Mouse (Mus musculus) effector memory CD4-positive, alpha-beta T cell, adult 7 months (primary cell): ENCODE results near the gene Mesd. TPM values are rescaled to one million over a fixed set of nuclear protein-coding genes. Genes with fewer than 3 reads are reported as not detected.

Experiments used
- polyA plus RNA-seq: library from polyadenylated mRNA; unstranded; fragments of 100-300 nt; shearing (Covaris generic); gene quantifications from one replicate; pipeline ENCODE4 v1.2.1, GENCODE M21; 2017

Gene Mesd
- 30.6 TPM for polyA plus RNA-seq

DNA sequence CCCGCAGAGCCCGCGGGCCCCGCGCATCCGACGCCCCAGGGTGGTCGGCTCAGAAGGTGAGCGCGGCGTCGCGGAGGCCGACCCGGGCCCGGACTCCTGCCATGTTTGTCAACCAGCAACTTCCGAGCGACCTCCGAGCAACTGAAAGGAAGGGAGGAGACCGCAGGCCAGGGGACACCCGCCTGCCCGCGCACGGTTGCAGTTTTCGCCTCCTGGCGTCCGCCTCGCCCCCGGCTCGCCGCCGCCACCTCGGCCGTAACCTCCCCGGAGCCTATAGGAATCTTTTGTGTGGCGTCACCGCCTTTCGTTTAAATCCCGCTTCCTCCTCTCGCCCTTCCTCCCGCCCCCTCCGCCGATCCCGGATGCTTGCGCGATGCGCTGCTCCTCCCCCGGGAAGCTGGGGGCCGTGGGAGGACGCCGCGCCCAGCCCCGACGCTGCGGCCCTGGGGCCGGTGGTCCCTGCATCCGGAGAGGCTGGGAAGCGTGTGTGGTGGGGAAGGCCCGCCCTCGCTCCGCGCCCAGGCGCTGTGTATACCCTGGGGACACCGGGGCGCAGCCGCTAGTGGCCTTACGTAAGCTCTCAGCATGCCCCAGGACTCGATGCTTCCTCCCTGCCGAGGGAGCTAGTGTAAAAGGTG, at the start of gene Mesd, which contains the start of gene Tlnrd1:
Gene Mesd (plus strand): TSS at position 446 of the 638 bp plus-strand sequence.
Gene Tlnrd1 (minus strand): TSS at position 285 of the 638 bp plus-strand sequence.

Other genes with a start within 250 kb of the Mesd start
- gene Il16, start 138.7 kb upstream of the Mesd start, polyA plus RNA-seq: 344 TPM
- gene Cfap161, start 89.6 kb upstream of the Mesd start, polyA plus RNA-seq: not detected
- gene Tlnrd1, start 161 bp upstream of the Mesd start, polyA plus RNA-seq: 5.1 TPM
- gene Cemip, start 202.0 kb downstream of the Mesd start, polyA plus RNA-seq: 0.71 TPM